Mouse (Mus musculus) heart, embryonic 10.5 days (tissue): Measurements from ENCODE around the gene Sh3yl1. TPM values are rescaled to one million over a fixed set of nuclear protein-coding genes. Genes with fewer than 3 reads are reported as not detected.

Experiments used
- DNase-seq: peaks from one replicate; pipeline ENCODE4 v3.0.0-alpha.2; 2017; ENCODE audit warnings: low spot score
- H3K27ac ChIP-seq: fragments of 300-500 bp; sonication (generic); 2 replicates; pipeline ENCODE4 v1.5.1; 2016; ENCODE audit warnings: mild to moderate bottlenecking
- H3K27me3 ChIP-seq: fragments of 300-500 bp; sonication (generic); 2 replicates; pipeline ENCODE4 v1.6.1; 2016; ENCODE audit warnings: mild to moderate bottlenecking; ENCODE audit not compliant: poor library complexity, insufficient read depth, severe bottlenecking
- H3K36me3 ChIP-seq: fragments of 300-500 bp; sonication (generic); 2 replicates; pipeline ENCODE4 v1.6.1; 2016; ENCODE audit warnings: mild to moderate bottlenecking, moderate library complexity
- H3K4me1 ChIP-seq: fragments of 300-500 bp; sonication (generic); 2 replicates; pipeline ENCODE4 v1.6.1; 2016; ENCODE audit warnings: mild to moderate bottlenecking
- H3K4me3 ChIP-seq: fragments of 300-500 bp; sonication (generic); 2 replicates; pipeline ENCODE4 v1.5.1; 2016; ENCODE audit warnings: mild to moderate bottlenecking, moderate library complexity
- H3K9me3 ChIP-seq: fragments of 300-500 bp; sonication (generic); 2 replicates; pipeline ENCODE4 v1.6.1; 2016; ENCODE audit warnings: mild to moderate bottlenecking, moderate library complexity
- WGBS: fragments of 180-500 bp; shearing (Covaris S2); methylation state at CpG from one replicate; pipeline ENCODE4 v1.1.7; 2016; 5-methylcytosine and 5-hydroxymethylcytosine counted together
- polyA plus RNA-seq: library from polyadenylated mRNA; unstranded; fragments of >200 nt; fragmentation: Nextera tagmentation; extraction: Ambion mirVana; gene quantifications from 2 replicates; pipeline ENCODE4 v1.2.1, GENCODE M21; 2016

Gene Sh3yl1
- polyA plus RNA-seq, 1 experiment from 2014 or later, result 11.5 TPM

GRCm38 (mm10) chr12:31008171-31008570, 96.7 kb downstream of the Sh3yl1 start:
- 22% methylated on average over 6 of the region's 6 CpGs for WGBS
- DNase-seq, result no peak

More at GRCm38 (mm10) chr12:31008171-31008570, 96.7 kb downstream of the Sh3yl1 start:
- H3K36me3 ChIP-seq, result no peaks in the 10 kb centered on the region
- no peaks in the 10 kb centered on the region for H3K27me3 ChIP-seq
- no peaks in the 10 kb centered on the region for H3K9me3 ChIP-seq
- no peak overlapping the region for H3K4me3 ChIP-seq
- H3K27ac ChIP-seq, result no peak overlapping the region
- no peaks in the 10 kb centered on the region for H3K4me1 ChIP-seq

Other genes starting within 250 kb of the Sh3yl1 start
- 0.10 TPM in 1 of 2 replicates, not detected in the other for gene Alkal2, start 27.3 kb upstream of the Sh3yl1 start, polyA plus RNA-seq
- gene Acp1, start 79 bp upstream of the Sh3yl1 start, polyA plus RNA-seq, result 166 and 176 TPM in 2 replicates
- gene Fam110c, start 162.2 kb downstream of the Sh3yl1 start, polyA plus RNA-seq, result 0.82 and 0.85 TPM in 2 replicates